Mouse (Mus musculus): ENCODE measurements around the gene Olfr389. TPM values are rescaled to one million over a fixed set of nuclear protein-coding genes. Genes with fewer than 3 reads are reported as not detected.

Olfr389 gene
- polyA plus RNA-seq (2015; fragmentation: Nextera tagmentation; extraction: Ambion mirVana) = not detected in 2 replicates

- H3K9ac ChIP-seq = no peak within 1 kb of the TSS
- no peaks in the 10 kb centered on the region for H3K36me3 ChIP-seq
- no peaks in the 10 kb centered on the region for H3K4me1 ChIP-seq (replicated peaks)
- ATAC-seq (ENCODE audit: low FRiP score) = no peak
- no peak within 1 kb of the TSS for H3K27ac ChIP-seq
- H3K27me3 ChIP-seq = no peaks in the 10 kb centered on the region
- H3K4me3 ChIP-seq = no peak within 1 kb of the TSS
- WGBS = 86% methylated on average over 1 of the region's 1 CpGs
- no peak within 1 kb of the TSS for H3K4me2 ChIP-seq
- H3K9me3 ChIP-seq = peaks cover 10% of the 10 kb centered on the region; the same call in 1 of the 2 replicates
Measured at GRCm38 (mm10) chr11:73780613-73781012, at the start of gene Olfr389. Olfr389 (minus strand) TSS chr11:73780713.

- WGBS = 96% methylated on average over 1 of the region's 1 CpGs
Measured at GRCm38 (mm10) chr11:73816949-73817348, 36.4 kb upstream of the Olfr389 start, which contains the start of gene Olfr392. Olfr392 (minus strand) TSS chr11:73817049.

GRCm38 (mm10) chr11:73802952-73803351, 22.4 kb upstream of the Olfr389 start, which contains the start of gene Olfr391-ps:
Olfr391-ps (minus strand) TSS chr11:73803052.
- Histone ChIP-seq H3K4me3 (no peak within 1 kb of the TSS), H3K27me3 (no peaks in the 10 kb centered on the region), H3K9ac (no peak within 1 kb of the TSS), H3K27ac (no peak within 1 kb of the TSS), H3K36me3 (no peaks in the 10 kb centered on the region), H3K4me1 (replicated peaks) (no peaks in the 10 kb centered on the region), H3K9me3 (peaks cover 14% of the 10 kb centered on the region; the same call in 1 of the 2 replicates), H3K4me2 (no peak within 1 kb of the TSS)
- no peak for ATAC-seq (ENCODE audit: low FRiP score)
- 27% methylated on average over 1 of the region's 1 CpGs for WGBS

More at GRCm38 (mm10) chr11:73816949-73817348, 36.4 kb upstream of the Olfr389 start, which contains the start of gene Olfr392:
- Histone ChIP-seq H3K4me2 (no peak within 1 kb of the TSS), H3K9me3 (0 out of 2 replicates have a peak, but pooled peaks cover 8% of the 10 kb centered on the region), H3K4me1 (replicated peaks) (no peaks in the 10 kb centered on the region), H3K27ac (no peak within 1 kb of the TSS), H3K9ac (no peak within 1 kb of the TSS), H3K4me3 (no peak within 1 kb of the TSS), H3K36me3 (no peaks in the 10 kb centered on the region), H3K27me3 (no peaks in the 10 kb centered on the region)
- no peak for ATAC-seq (ENCODE audit: low FRiP score)

GRCm38 (mm10) chr11:73782664-73783063, 2.2 kb upstream of the Olfr389 start, which contains the start of gene Olfr390:
Olfr390 (plus strand) TSS chr11:73782964.
- Histone ChIP-seq H3K4me1 (replicated peaks) (no peaks in the 10 kb centered on the region), H3K9ac (no peak within 1 kb of the TSS), H3K36me3 (no peaks in the 10 kb centered on the region), H3K27ac (no peak within 1 kb of the TSS), H3K9me3 (peaks cover 12% of the 10 kb centered on the region), H3K27me3 (no peaks in the 10 kb centered on the region), H3K4me2 (no peak within 1 kb of the TSS), H3K4me3 (no peak within 1 kb of the TSS)
- WGBS = 83% methylated on average over 1 of the region's 1 CpGs
- ATAC-seq (ENCODE audit: low FRiP score) = no peak

- H3K36me3 ChIP-seq = no peaks in the 10 kb centered on the region
- no peaks in the 10 kb centered on the region for H3K4me1 ChIP-seq (replicated peaks)
- ATAC-seq (ENCODE audit: low FRiP score) = no peak
- no peak overlapping the region for H3K4me3 ChIP-seq
- H3K9ac ChIP-seq = no peak overlapping the region
- no peaks in the 10 kb centered on the region for H3K27me3 ChIP-seq
- no peak overlapping the region for H3K27ac ChIP-seq
- H3K4me2 ChIP-seq = no peak overlapping the region
- H3K9me3 ChIP-seq = peaks cover 16% of the 10 kb centered on the region
Measured at GRCm38 (mm10) chr11:73759115-73759514, 21.4 kb downstream of the Olfr389 start.

Other genes with a start within 250 kb of the Olfr389 start
- gene Olfr385, start 187.7 kb downstream of the Olfr389 start, polyA plus RNA-seq (2015; fragmentation: Nextera tagmentation; extraction: Ambion mirVana) = not detected in 2 replicates
- not detected in 2 replicates for gene Olfr384, start 182.1 kb downstream of the Olfr389 start, polyA plus RNA-seq (2015; fragmentation: Nextera tagmentation; extraction: Ambion mirVana)
- gene Zfp735, start 91.9 kb downstream of the Olfr389 start, polyA plus RNA-seq (2015; fragmentation: Nextera tagmentation; extraction: Ambion mirVana) = not detected in 2 replicates
- gene Olfr390, start 2.3 kb upstream of the Olfr389 start, polyA plus RNA-seq (2015; fragmentation: Nextera tagmentation; extraction: Ambion mirVana) = not detected in 2 replicates
- gene Olfr391-ps, start 22.3 kb upstream of the Olfr389 start, polyA plus RNA-seq (2015; fragmentation: Nextera tagmentation; extraction: Ambion mirVana) = not detected in 2 replicates
- gene Olfr392, start 36.3 kb upstream of the Olfr389 start, polyA plus RNA-seq (2015; fragmentation: Nextera tagmentation; extraction: Ambion mirVana) = not detected in 2 replicates
- gene Olfr393, start 70.7 kb upstream of the Olfr389 start, polyA plus RNA-seq (2015; fragmentation: Nextera tagmentation; extraction: Ambion mirVana) = not detected in 2 replicates
- not detected in 2 replicates for gene Olfr394, start 110.1 kb upstream of the Olfr389 start, polyA plus RNA-seq (2015; fragmentation: Nextera tagmentation; extraction: Ambion mirVana)
- gene Olfr395, start 128.6 kb upstream of the Olfr389 start, polyA plus RNA-seq (2015; fragmentation: Nextera tagmentation; extraction: Ambion mirVana) = not detected in 2 replicates
- not detected in 2 replicates for gene Olfr23, start 156.0 kb upstream of the Olfr389 start, polyA plus RNA-seq (2015; fragmentation: Nextera tagmentation; extraction: Ambion mirVana)
- gene Olfr397, start 180.1 kb upstream of the Olfr389 start, polyA plus RNA-seq (2015; fragmentation: Nextera tagmentation; extraction: Ambion mirVana) = not detected in 2 replicates
- gene Olfr398, start 209.7 kb upstream of the Olfr389 start, polyA plus RNA-seq (2015; fragmentation: Nextera tagmentation; extraction: Ambion mirVana) = 0.04 TPM in 1 of 2 replicates, not detected in the other